Mouse (Mus musculus) limb, embryonic 14.5 days (tissue): ENCODE results near the gene Klf15. TPM values are rescaled to one million over a fixed set of nuclear protein-coding genes. Genes with fewer than 3 reads are reported as not detected.

ENCODE experiments used
- ATAC-seq: fragments of 200-750 bp; cut with Nextera tagmentation; 2 replicates; pipeline ENCODE4 v1.8.0; 2017; ENCODE audit warnings: low read depth, moderate number of reproducible peaks, moderate TSS enrichment; ENCODE audit not compliant: low FRiP score
- DNase-seq: peaks from one replicate; pipeline ENCODE4 v3.0.0-alpha.2; 2015; ENCODE audit warnings: low spot score
- H3K27ac ChIP-seq: fragments of 300-500 bp; sonication (generic); replicated peaks from 2 replicates; pipeline ENCODE4 v1.5.1; 2014; ENCODE audit warnings: low read depth, mild to moderate bottlenecking, low read length, moderate library complexity, mixed read lengths
- H3K27me3 ChIP-seq: fragments of 300-500 bp; sonication (generic); 2 replicates; pipeline ENCODE4 v1.6.1; 2014; ENCODE audit warnings: low read length, mixed read lengths; ENCODE audit not compliant: control insufficient read depth, insufficient read depth
- H3K36me3 ChIP-seq: fragments of 300-500 bp; sonication (generic); 2 replicates; pipeline ENCODE4 v1.6.1; 2014; ENCODE audit warnings: mild to moderate bottlenecking, low read length, moderate library complexity, mixed read lengths; ENCODE audit not compliant: control insufficient read depth, insufficient read depth
- H3K4me1 ChIP-seq: fragments of 300-500 bp; sonication (generic); 2 replicates; pipeline ENCODE4 v1.6.1; 2014; ENCODE audit warnings: antibody characterized with exemption, low read length, mixed read lengths; ENCODE audit not compliant: control insufficient read depth, insufficient read depth
- H3K4me2 ChIP-seq: fragments of 300-500 bp; sonication (generic); replicated peaks from 2 replicates; pipeline ENCODE4 v1.6.1; 2014; ENCODE audit warnings: low read depth, mild to moderate bottlenecking, low read length, moderate library complexity; ENCODE audit not compliant: severe bottlenecking
- H3K4me3 ChIP-seq: fragments of 300-500 bp; sonication (generic); replicated peaks from 2 replicates; pipeline ENCODE4 v1.5.1; 2014; ENCODE audit warnings: low read length
- H3K9ac ChIP-seq: fragments of 300-500 bp; sonication (generic); 2 replicates; pipeline ENCODE4 v1.6.1; 2014; ENCODE audit warnings: mild to moderate bottlenecking, low read depth, low read length, moderate library complexity; ENCODE audit not compliant: severe bottlenecking
- H3K9me3 ChIP-seq: fragments of 300-500 bp; sonication (generic); 2 replicates; pipeline ENCODE4 v1.6.1; 2016; ENCODE audit warnings: low read length; ENCODE audit not compliant: control insufficient read depth
- POLR2A ChIP-seq: fragments of 200-500 bp; IDR thresholded peaks from 2 replicates; pipeline ENCODE4 v1.8.0; 2012; ENCODE audit warnings: inconsistent platforms, mild to moderate bottlenecking, moderate library complexity, borderline replicate concordance; ENCODE audit not compliant: insufficient read depth, insufficient read length; ENCODE audit errors: extremely low read depth
- WGBS: fragments of 180-500 bp; shearing (Covaris S2); extraction: QIAGEN DNeasy Blood & Tissue Kit; methylation state at CpG from one replicate; pipeline ENCODE4 v1.1.7; 2014; 5-methylcytosine and 5-hydroxymethylcytosine counted together
- polyA plus RNA-seq, 2 experiments: library from polyadenylated mRNA; depleted of rRNA in 1 of 2; stranded (reverse) in 1 of 2; unstranded in 1 of 2; fragments of >200 nt; fragmentation: Nextera tagmentation in 1 of 2; extraction: Ambion mirVana in 1 of 2; gene quantifications; 2 replicates each; pipeline versions ENCODE4 v1.2.1 to v1.2.3; 2012 to 2014

Klf15 gene
- polyA plus RNA-seq, 2 experiments, result 5.3 to 7.0 TPM

DNA sequence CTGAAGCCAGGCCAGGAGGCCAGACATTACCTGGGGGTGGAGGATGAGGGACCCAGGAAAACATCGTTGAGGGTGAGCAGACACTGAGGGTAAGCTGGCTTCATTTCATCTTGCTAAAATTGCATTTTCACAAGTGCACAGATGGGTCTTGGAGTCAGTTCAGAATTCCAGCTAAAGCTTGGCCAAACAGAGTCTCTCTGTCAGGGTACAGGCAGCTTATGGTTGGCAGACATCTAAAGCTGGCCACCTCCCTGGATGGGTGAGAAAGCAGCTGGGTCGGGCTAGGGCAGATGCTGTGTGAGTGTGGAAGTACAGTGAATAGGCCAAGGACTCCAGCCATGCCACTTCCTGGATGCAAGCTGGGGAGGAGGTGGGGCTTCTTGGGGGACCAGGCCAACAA, 28.6 kb downstream of the Klf15 start:
- 74% methylated on average over 2 of the region's 2 CpGs for WGBS

DNA sequence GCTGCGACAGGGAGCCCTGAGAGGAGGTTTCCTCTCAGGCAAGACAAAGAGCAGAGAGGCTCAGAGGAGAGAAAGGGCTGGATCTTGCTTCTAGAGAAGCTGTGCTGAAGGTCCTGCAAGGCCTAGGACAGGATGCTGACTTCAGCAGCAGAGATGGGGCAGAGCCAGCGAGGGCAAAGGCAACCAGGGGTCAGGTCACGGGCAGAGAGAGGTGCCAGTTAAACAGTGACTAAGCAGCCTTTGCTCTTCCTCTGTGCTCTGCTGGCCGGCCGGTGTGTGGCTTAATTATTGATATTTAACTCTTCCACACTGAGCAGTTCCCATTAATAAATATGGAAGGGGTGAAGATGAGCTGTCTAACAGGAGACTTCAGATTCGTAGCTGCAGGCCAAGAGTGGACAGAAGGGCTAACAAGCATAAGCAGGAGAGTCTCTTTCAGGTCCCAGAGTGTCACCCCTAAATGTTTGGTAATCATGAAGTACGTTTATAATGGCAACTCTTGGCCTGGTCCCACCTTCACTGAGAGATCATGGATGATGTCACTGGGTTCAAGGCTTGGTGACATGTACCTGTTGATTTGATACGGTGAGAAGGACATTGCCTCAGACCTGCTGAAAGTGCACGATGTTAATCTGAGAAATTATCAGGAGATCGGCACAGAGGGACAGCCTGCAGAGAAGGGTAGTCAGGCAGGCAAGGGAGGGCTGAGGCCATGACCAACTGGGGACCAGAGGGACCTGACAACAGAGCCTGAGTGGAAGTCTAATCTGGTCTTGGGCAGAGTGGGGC, 29.8 kb downstream of the Klf15 start:
- DNase-seq (no peak), ATAC-seq (no peak)
- H3K27me3 ChIP-seq, result no peaks in the 10 kb centered on the region
- TF ChIP-seq POLR2A, result no peak
- no peak overlapping the region for H3K9ac ChIP-seq
- H3K36me3 ChIP-seq, result no peaks in the 10 kb centered on the region
- 86% methylated on average over 10 of the region's 10 CpGs for WGBS
- H3K9me3 ChIP-seq, result no peaks in the 10 kb centered on the region
- no peak overlapping the region for H3K4me2 ChIP-seq
- peaks cover 10% of the 10 kb centered on the region for H3K4me1 ChIP-seq
- H3K27ac ChIP-seq, result no peak overlapping the region
- no peak overlapping the region for H3K4me3 ChIP-seq

More for the DNA sequence above, 28.6 kb downstream of the Klf15 start:
- peaks cover 8% of the 10 kb centered on the region for H3K4me1 ChIP-seq
- no peak for TF ChIP-seq POLR2A
- no peaks in the 10 kb centered on the region for H3K27me3 ChIP-seq
- no peak for DNase-seq
- H3K4me2 ChIP-seq, result no peak overlapping the region
- no peaks in the 10 kb centered on the region for H3K36me3 ChIP-seq
- H3K9ac ChIP-seq, result no peak overlapping the region
- ATAC-seq, result no peak
- no peak overlapping the region for H3K27ac ChIP-seq
- no peak overlapping the region for H3K4me3 ChIP-seq
- no peaks in the 10 kb centered on the region for H3K9me3 ChIP-seq

DNA sequence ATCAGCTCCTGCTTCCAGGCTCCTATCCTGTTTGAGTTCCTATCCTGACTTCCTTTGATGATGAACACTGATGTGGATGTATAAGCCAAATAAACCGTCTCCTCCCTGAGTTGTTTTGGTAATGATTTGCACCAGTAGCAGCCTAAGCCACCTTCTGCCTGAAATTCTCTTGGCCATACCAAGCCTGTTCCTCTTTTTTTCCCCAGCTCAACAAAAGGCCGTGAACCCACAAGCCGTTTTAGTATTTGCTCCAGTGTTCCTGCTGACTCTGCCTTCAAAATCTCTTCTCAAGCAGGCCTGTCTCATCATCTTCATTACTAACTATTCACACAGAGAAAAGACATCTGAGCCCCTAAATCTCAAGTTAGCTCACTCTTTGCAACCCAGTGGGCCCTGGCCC, 31.8 kb downstream of the Klf15 start:
- Histone ChIP-seq H3K36me3 (no peaks in the 10 kb centered on the region), H3K27me3 (no peaks in the 10 kb centered on the region), H3K9ac (no peak overlapping the region), H3K27ac (no peak overlapping the region), H3K4me2 (no peak overlapping the region), H3K4me3 (no peak overlapping the region), H3K4me1 (peaks cover 10% of the 10 kb centered on the region), H3K9me3 (no peaks in the 10 kb centered on the region)
- 74% methylated on average over 3 of the region's 3 CpGs for WGBS
- DNase-seq, result no peak
- no peak for ATAC-seq
- TF ChIP-seq POLR2A, result no peak

DNA sequence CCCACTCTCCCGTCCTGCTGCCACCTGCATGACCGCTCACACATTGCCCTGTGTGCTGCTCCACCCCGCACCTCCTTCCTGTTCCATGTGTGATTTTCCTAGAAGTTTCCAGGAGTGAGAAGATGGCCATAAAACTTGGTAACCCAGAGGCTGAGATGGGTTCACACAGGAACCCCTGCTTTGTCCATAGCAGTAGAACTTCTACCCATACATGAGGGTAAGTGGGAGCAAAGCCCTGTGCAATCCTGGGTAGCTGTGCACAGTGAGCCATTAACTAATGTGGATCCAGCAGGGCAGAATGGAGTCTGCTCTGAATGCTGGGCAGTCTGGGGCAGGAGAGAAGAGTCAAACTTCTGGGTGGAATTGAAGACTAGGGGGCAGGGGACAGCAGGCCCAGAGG, 32.2 kb downstream of the Klf15 start:
- 83% methylated on average over 3 of the region's 3 CpGs for WGBS
- Histone ChIP-seq H3K4me1 (peaks cover 10% of the 10 kb centered on the region), H3K36me3 (no peaks in the 10 kb centered on the region), H3K27ac (no peak overlapping the region), H3K4me2 (no peak overlapping the region), H3K4me3 (no peak overlapping the region), H3K9ac (no peak overlapping the region), H3K9me3 (no peaks in the 10 kb centered on the region), H3K27me3 (no peaks in the 10 kb centered on the region)
- ATAC-seq, result no peak
- DNase-seq, result no peak
- TF ChIP-seq POLR2A, result no peak

DNA sequence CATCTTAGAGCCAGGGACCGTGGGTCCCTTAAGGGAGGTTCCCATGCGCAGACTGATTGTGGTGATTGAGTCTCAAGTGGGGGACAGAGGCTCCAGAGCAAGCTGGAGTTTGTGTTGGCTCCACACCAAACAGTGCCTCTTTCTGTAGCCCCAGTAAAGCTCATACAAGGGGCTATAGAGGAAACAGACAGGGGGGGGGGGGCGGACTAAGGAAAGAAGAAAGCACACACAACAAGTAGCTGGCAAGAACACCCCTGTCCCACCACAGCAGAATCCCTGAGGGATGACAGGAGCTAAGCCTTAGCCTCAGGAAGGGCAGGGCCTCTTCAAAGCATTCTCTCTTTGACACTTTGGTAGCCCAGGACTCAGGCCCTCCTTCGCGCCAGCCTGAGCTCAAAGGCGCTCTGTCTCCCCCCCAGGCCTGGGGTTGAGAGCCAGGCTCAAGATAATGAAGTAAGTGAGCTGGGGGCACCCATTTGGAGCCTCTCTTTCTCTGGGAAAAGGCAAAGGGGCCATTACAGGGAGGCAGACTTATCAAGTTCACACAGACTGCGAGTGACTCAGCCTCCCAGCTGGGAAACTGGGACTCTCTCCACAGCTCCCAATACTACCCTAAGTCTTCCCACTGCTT, 33.0 kb downstream of the Klf15 start:
- no peak for TF ChIP-seq POLR2A
- Histone ChIP-seq H3K27ac (peak overlapping the region; percentile 22; the same call in 1 of the 2 replicates), H3K36me3 (no peaks in the 10 kb centered on the region), H3K4me3 (no peak overlapping the region), H3K27me3 (no peaks in the 10 kb centered on the region), H3K9ac (no peak overlapping the region), H3K4me1 (peaks cover 10% of the 10 kb centered on the region), H3K9me3 (no peaks in the 10 kb centered on the region), H3K4me2 (no peak overlapping the region)
- DNase-seq, result no peak
- WGBS, result 52% methylated on average over 6 of the region's 7 CpGs
- no peak for ATAC-seq
